Mouse (Mus musculus) hindbrain, embryonic 11.5 days (tissue): ENCODE data around the gene Gm20388. TPM values are rescaled to one million over a fixed set of nuclear protein-coding genes. Genes with fewer than 3 reads are reported as not detected.

Experiments
- ATAC-seq: fragments of 200-750 bp; cut with Nextera tagmentation; 2 replicates; pipeline ENCODE4 v1.8.0; 2017; ENCODE audit warnings: mild to moderate bottlenecking, moderate TSS enrichment, moderate library complexity; ENCODE audit not compliant: low FRiP score
- DNase-seq: peaks from one replicate; pipeline ENCODE4 v3.0.0-alpha.2; 2015; ENCODE audit warnings: low spot score
- H3K27ac ChIP-seq: fragments of 300-500 bp; sonication (generic); 2 replicates; pipeline ENCODE4 v1.5.1; 2014; ENCODE audit warnings: mild to moderate bottlenecking, low read depth, low read length
- H3K27me3 ChIP-seq: fragments of 300-500 bp; sonication (generic); 2 replicates; pipeline ENCODE4 v1.6.1; 2014; ENCODE audit warnings: mild to moderate bottlenecking, low read length, moderate library complexity, mixed read lengths; ENCODE audit not compliant: control insufficient read depth, insufficient read depth
- H3K36me3 ChIP-seq: fragments of 300-500 bp; sonication (generic); 2 replicates; pipeline ENCODE4 v1.6.1; 2014; ENCODE audit warnings: mild to moderate bottlenecking, low read length, moderate library complexity, mixed read lengths; ENCODE audit not compliant: control insufficient read depth, insufficient read depth
- H3K4me1 ChIP-seq: fragments of 300-500 bp; sonication (generic); replicated peaks from 2 replicates; pipeline ENCODE4 v1.6.1; 2014; ENCODE audit warnings: low read length, mixed read lengths; ENCODE audit not compliant: control insufficient read depth, insufficient read depth
- H3K4me2 ChIP-seq: fragments of 300-500 bp; sonication (generic); replicated peaks from 2 replicates; pipeline ENCODE4 v1.6.1; 2014; ENCODE audit warnings: mild to moderate bottlenecking, low read depth, low read length
- H3K4me3 ChIP-seq: fragments of 300-500 bp; sonication (generic); 2 replicates; pipeline ENCODE4 v1.5.1; 2014; ENCODE audit warnings: low read depth, low read length
- H3K9ac ChIP-seq: fragments of 300-500 bp; sonication (generic); 2 replicates; pipeline ENCODE4 v1.6.1; 2014; ENCODE audit warnings: low read depth, low read length
- H3K9me3 ChIP-seq: fragments of 300-500 bp; sonication (generic); 2 replicates; pipeline ENCODE4 v1.6.1; 2016; ENCODE audit warnings: low read length; ENCODE audit not compliant: control insufficient read depth
- WGBS: fragments of 180-500 bp; shearing (Covaris S2); extraction: QIAGEN DNeasy Blood & Tissue Kit; methylation state at CpG from one replicate; pipeline ENCODE4 v1.1.7; 2014; 5-methylcytosine and 5-hydroxymethylcytosine counted together
- polyA plus RNA-seq: library from polyadenylated mRNA; unstranded; fragments of >200 nt; fragmentation: Nextera tagmentation; extraction: Ambion mirVana; gene quantifications from 2 replicates; pipeline ENCODE4 v1.2.1, GENCODE M21; 2014

Gm20388 gene
- polyA plus RNA-seq, 1 experiment from 2014 or later: 11.8 TPM

GRCm38 (mm10) chr8:120726051-120726450 is 815.4 kb downstream of the Gm20388 start:
- WGBS: 83% methylated on average over 5 of the region's 5 CpGs
- H3K27ac ChIP-seq: no peak overlapping the region
- no peak overlapping the region for H3K9ac ChIP-seq
- no peaks in the 10 kb centered on the region for H3K9me3 ChIP-seq
- no peak for DNase-seq
- no peak for ATAC-seq
- H3K4me2 ChIP-seq: no peak overlapping the region
- no peaks in the 10 kb centered on the region for H3K27me3 ChIP-seq
- no peak overlapping the region for H3K4me3 ChIP-seq
- H3K4me1 ChIP-seq: no peaks in the 10 kb centered on the region
- H3K36me3 ChIP-seq: no peaks in the 10 kb centered on the region

DNA sequence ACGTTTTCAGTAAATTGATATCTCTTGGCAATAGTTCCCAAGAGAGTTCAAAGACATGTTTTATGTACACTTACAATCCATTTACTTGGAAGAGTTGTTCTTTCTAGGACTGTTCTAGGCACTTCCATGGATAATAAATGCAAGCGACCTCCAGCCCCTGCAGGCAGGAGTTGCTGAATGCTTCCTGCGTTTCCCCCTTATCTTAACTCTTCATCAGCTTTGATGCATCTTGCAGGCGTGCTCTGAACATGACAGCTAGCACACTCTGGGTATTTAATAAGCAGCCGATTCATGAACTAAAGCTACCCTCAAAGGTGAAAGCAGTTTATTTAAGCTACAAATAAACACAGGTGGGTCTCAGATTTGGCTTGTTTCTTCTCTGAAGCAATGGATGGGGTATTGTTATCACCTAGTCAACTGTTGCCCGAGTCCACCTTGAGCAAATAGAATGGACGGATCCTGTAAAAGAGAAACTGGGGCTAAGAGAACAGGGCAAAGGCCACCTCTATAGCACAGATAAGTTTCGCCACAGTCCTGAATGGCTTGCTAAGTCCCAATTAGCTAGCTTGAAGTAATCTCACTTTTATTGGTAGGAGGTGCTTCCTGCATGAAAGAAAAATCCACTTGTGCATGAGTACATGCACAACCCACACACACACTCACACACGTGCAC is 818.0 kb downstream of the Gm20388 start:
- Histone ChIP-seq H3K4me2 (no peak overlapping the region), H3K27ac (no peak overlapping the region), H3K9me3 (no peaks in the 10 kb centered on the region), H3K27me3 (0 out of 2 replicates have a peak, but pooled peaks cover 2% of the 10 kb centered on the region), H3K36me3 (no peaks in the 10 kb centered on the region), H3K4me1 (no peaks in the 10 kb centered on the region), H3K4me3 (no peak overlapping the region), H3K9ac (no peak overlapping the region)
- DNase-seq (no peak), ATAC-seq (no peak)
- 79% methylated on average over 9 of the region's 9 CpGs for WGBS

DNA sequence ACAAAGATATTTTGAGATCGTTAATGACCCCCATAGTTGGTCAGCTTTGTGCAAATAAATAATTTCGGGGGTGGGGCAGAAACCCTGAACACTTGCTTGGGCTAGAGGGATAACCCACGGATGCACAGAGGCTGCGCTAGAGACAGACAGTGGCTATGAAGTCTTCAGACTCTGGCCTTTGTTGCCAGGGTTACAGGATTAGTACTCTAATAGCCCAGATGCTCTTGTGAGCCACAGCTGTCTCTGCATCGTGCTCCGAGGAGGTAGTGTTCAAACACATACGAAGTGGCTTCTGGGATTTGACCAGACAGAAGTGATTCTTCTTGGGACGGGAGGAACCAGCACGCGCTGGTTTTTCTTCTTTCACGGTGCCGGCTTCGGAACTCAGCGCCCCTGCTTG is 820.9 kb downstream of the Gm20388 start:
- DNase-seq: peak; percentile 37
- WGBS: 35% methylated on average over 14 of the region's 14 CpGs
- ATAC-seq: no peak
- H3K27me3 ChIP-seq: peaks cover 19% of the 10 kb centered on the region
- no peak overlapping the region for H3K9ac ChIP-seq
- no peaks in the 10 kb centered on the region for H3K36me3 ChIP-seq
- peaks cover 4% of the 10 kb centered on the region; the same call in 1 of the 2 replicates for H3K4me1 ChIP-seq
- H3K9me3 ChIP-seq: no peaks in the 10 kb centered on the region
- peak overlapping the region; percentile 18; the same call in 1 of the 2 replicates for H3K4me2 ChIP-seq
- H3K27ac ChIP-seq: no peak overlapping the region
- H3K4me3 ChIP-seq: no peak overlapping the region

- Histone ChIP-seq H3K27me3 (peaks cover 19% of the 10 kb centered on the region), H3K4me3 (no peak overlapping the region), H3K36me3 (no peaks in the 10 kb centered on the region), H3K4me2 (no peak overlapping the region), H3K27ac (no peak overlapping the region), H3K9ac (no peak overlapping the region), H3K9me3 (no peaks in the 10 kb centered on the region), H3K4me1 (peaks cover 4% of the 10 kb centered on the region; the same call in 1 of the 2 replicates)
- ATAC-seq (no peak), DNase-seq (peak; percentile 29)
- WGBS: 42% methylated on average over 6 of the region's 6 CpGs
Observed at GRCm38 (mm10) chr8:120732068-120732467, 821.4 kb downstream of the Gm20388 start.

DNA sequence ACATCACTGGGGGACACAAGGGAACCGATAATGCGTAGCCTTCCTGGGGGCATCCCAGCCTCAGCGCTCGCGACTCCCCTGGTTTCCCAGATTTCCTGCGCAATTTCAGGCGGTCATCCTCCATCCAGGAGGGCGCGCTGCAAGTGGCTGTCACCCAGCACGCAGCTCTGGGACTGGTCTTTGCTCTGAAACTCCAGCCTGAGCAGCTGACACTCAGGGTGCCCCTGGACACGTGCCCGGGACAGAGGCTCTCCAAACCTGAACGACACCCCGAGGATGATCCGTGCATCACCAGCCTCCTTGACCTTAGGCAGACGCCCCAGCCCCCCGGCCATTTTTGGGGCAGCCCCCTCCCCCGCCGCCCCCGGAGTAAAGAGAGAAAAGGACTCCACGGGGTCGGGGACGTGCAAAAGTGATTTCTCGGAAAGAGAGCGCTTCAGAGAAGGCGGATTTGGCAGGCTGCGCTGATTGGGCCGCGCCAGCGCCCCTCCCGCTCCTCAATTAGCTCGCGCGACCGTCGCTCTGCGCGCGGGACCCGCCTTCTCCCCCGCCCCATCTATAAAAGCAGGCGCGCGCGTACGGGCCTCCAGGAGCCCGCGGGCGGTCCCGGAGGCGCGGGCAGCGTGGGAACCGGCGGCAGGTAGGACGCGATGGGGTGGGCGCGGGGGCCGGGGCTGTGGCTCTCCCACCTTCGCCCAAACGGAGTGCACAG is 825.3 kb downstream of the Gm20388 start, which contains the start of gene Irf8:
TSS of gene Irf8 (plus strand) at position 589 of the 712 bp plus-strand sequence.
- ATAC-seq (peak; percentile 84), DNase-seq (peak; percentile 87)
- Histone ChIP-seq H3K27ac (no peak within 1 kb of the TSS), H3K27me3 (peaks cover 22% of the 10 kb centered on the region), H3K9ac (peak within 1 kb of the TSS; percentile 40), H3K36me3 (no peaks in the 10 kb centered on the region), H3K4me1 (peaks cover 6% of the 10 kb centered on the region; the same call in 1 of the 2 replicates), H3K9me3 (no peaks in the 10 kb centered on the region), H3K4me2 (peak within 1 kb of the TSS; percentile 93), H3K4me3 (peak within 1 kb of the TSS; percentile 45)
- WGBS: 2% methylated on average over 50 of the region's 62 CpGs

DNA sequence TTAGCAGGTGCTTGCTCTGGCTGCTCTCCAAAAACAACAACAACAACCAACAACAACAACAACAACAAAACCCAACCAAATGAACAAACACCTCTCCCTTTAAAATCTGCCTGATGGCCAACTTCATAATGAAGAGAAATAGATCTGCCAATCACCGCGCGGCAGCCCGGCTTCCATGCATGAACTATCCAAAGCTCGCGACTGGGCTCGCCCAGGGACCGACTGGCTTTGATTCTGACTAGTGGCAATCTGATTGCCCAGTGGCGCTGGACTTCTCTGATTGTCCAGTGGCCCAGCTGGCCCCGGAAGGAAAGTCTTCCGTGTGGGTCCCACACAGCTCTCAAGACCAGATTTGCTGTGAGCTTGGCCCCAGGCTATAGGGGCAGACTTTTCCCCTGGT is 825.8 kb downstream of the Gm20388 start:
- no peaks in the 10 kb centered on the region for H3K9me3 ChIP-seq

DNA sequence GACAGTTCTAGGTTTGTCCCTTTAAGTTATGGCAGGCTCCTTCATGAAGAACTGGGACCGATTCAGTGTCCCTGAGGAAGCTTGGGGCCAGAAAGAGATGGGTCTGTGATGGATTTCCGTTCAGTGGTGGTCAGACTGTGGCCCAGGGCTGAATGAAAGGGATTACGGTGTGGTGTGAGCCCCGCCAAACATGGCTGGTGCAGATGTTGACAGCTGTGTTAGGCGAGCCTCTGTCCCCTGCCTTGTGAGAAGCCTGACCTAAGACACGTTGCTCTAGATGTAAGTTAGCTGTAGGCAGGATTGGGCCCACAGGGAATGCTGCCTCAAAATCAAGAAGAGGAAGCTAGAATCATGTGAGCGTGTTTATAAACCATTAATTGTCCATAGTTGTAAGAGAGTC is 826.5 kb downstream of the Gm20388 start:
- 60% methylated on average over 7 of the region's 7 CpGs for WGBS
- Histone ChIP-seq H3K9ac (no peak overlapping the region), H3K4me1 (peaks cover 6% of the 10 kb centered on the region; the same call in 1 of the 2 replicates), H3K4me3 (no peak overlapping the region), H3K36me3 (no peaks in the 10 kb centered on the region), H3K9me3 (no peaks in the 10 kb centered on the region), H3K27ac (no peak overlapping the region), H3K4me2 (peak overlapping the region; percentile 93; the same call in 1 of the 2 replicates), H3K27me3 (peaks cover 22% of the 10 kb centered on the region)
- ATAC-seq: no peak
- no peak for DNase-seq

More for the DNA sequence above, 825.8 kb downstream of the Gm20388 start:
- H3K27ac ChIP-seq: no peak overlapping the region
- peak; percentile 62 for DNase-seq
- peaks cover 6% of the 10 kb centered on the region; the same call in 1 of the 2 replicates for H3K4me1 ChIP-seq
- H3K9ac ChIP-seq: peak overlapping the region; percentile 40
- H3K4me2 ChIP-seq: peak overlapping the region; percentile 93
- H3K4me3 ChIP-seq: peak overlapping the region; percentile 45
- peak; percentile 63; the same call in 1 of the 2 replicates for ATAC-seq
- peaks cover 22% of the 10 kb centered on the region for H3K27me3 ChIP-seq
- no peaks in the 10 kb centered on the region for H3K36me3 ChIP-seq
- 2% methylated on average over 11 of the region's 11 CpGs for WGBS

GRCm38 (mm10) chr8:120738771-120739170 is 828.1 kb downstream of the Gm20388 start:
- H3K9ac ChIP-seq: no peak overlapping the region
- no peak for DNase-seq
- H3K4me3 ChIP-seq: no peak overlapping the region
- peaks cover 6% of the 10 kb centered on the region; the same call in 1 of the 2 replicates for H3K4me1 ChIP-seq
- H3K27me3 ChIP-seq: peaks cover 20% of the 10 kb centered on the region
- H3K9me3 ChIP-seq: no peaks in the 10 kb centered on the region
- H3K36me3 ChIP-seq: no peaks in the 10 kb centered on the region
- WGBS: 80% methylated on average over 4 of the region's 4 CpGs
- no peak for ATAC-seq
- no peak overlapping the region for H3K4me2 ChIP-seq
- H3K27ac ChIP-seq: no peak overlapping the region
